Mouse (Mus musculus): ENCODE data around the gene Gm20388.

- TF ChIP-seq HCFC1 (IDR thresholded peaks at IDR 0.05; ENCODE audit: borderline replicate concordance, insufficient read depth, low read length), result no peak
- no peak for TF ChIP-seq MAFK (IDR thresholded peaks at IDR 0.05; ENCODE audit: insufficient read depth, low read depth, low read length)
- TF ChIP-seq ZNF384 (IDR thresholded peaks at IDR 0.05; ENCODE audit: low read depth, low read length), result no peak
- TF ChIP-seq CHD2 (IDR thresholded peaks at IDR 0.05; ENCODE audit: low read depth, low read length), result no peak
- TF ChIP-seq ZC3H11A (IDR thresholded peaks at IDR 0.05; ENCODE audit: borderline replicate concordance, low read depth, low read length), result no peak
Observed at GRCm38 (mm10) chr8:120692934-120693333, 782.3 kb downstream of the Gm20388 start.
